Comparison of ENCODE assay signal across 34 mouse cellular contexts in genomic region chr2:77340076-77340475, GRCm38 (mm10).
"Had no signal": no experiment of that assay in that cellular context is flagged by ENCODE, and none has a peak within 500 bp of the region (broad histone marks: within the 10 kb centered on the region; RNA-seq: fewer than 3 reads in every experiment).

No protein-coding gene starts in this region.

- H3K4me1 ChIP-seq: heart, embryonic 10.5 days; heart, embryonic 12.5 days; hindbrain, embryonic 10.5 days; hindbrain, embryonic 12.5 days; hindbrain, embryonic 15.5 days; intestine, embryonic 15.5 days; kidney, embryonic 15.5 days had no signal

- H3K27me3 ChIP-seq: heart, embryonic 12.5 days; heart, embryonic 13.5 days; heart, embryonic 15.5 days; hindbrain, embryonic 12.5 days; hindbrain, embryonic 15.5 days; intestine, embryonic 15.5 days; kidney, embryonic 15.5 days had no signal

- H3K27ac ChIP-seq: heart, embryonic 10.5 days; heart, embryonic 13.5 days; heart, embryonic 15.5 days; hindbrain, embryonic 10.5 days; hindbrain, embryonic 12.5 days; hindbrain, embryonic 14.5 days; hindbrain, embryonic 15.5 days; hindbrain, postnatal 0 days; intestine, embryonic 15.5 days; kidney, embryonic 15.5 days; kidney, postnatal 0 days; layer of hippocampus, adult 2 months; left cerebral cortex, adult 2 months had no signal

- H3K36me3 ChIP-seq: heart, embryonic 10.5 days; heart, embryonic 12.5 days; heart, embryonic 13.5 days; heart, embryonic 15.5 days; hindbrain, embryonic 10.5 days; hindbrain, embryonic 12.5 days; hindbrain, embryonic 15.5 days; intestine, embryonic 15.5 days; kidney, embryonic 15.5 days had no signal

- DNase-seq: heart, postnatal 10 days; heart, postnatal 36 days; heart, postnatal 4 days; kidney, adult 11 months; kidney, adult 18-20 months; kidney, adult 2 months; kidney, adult 8-10 months; kidney, adult 9 months; kidney, postnatal 10 days; kidney, postnatal 14 days; kidney, postnatal 25 days; kidney, postnatal 36 days; kidney, postnatal 4 days; layer of hippocampus, adult 9-11 months; layer of hippocampus, postnatal 36 days had no signal

- H3K4me2 ChIP-seq: heart, embryonic 11.5 days; heart, embryonic 12.5 days; heart, embryonic 13.5 days; heart, embryonic 15.5 days; hindbrain, embryonic 12.5 days; hindbrain, embryonic 14.5 days; hindbrain, embryonic 15.5 days; intestine, embryonic 15.5 days; kidney, embryonic 15.5 days had no signal

- ATAC-seq: hindbrain, embryonic 16.5 days; hindbrain, postnatal 0 days; inflammation-experienced regulatory T-cells, adult 6 months; intestine, embryonic 15.5 days; intestine, embryonic 16.5 days; intestine, postnatal 0 days had no signal

- H3K9me3 ChIP-seq: heart, embryonic 10.5 days; heart, embryonic 13.5 days; heart, embryonic 15.5 days; hindbrain, embryonic 10.5 days; hindbrain, embryonic 12.5 days; hindbrain, embryonic 15.5 days; intestine, embryonic 15.5 days; kidney, embryonic 15.5 days had no signal

- H3K4me3 ChIP-seq: heart, embryonic 10.5 days; heart, embryonic 12.5 days; heart, embryonic 13.5 days; heart, embryonic 15.5 days; hindbrain, embryonic 10.5 days; hindbrain, embryonic 12.5 days; hindbrain, embryonic 15.5 days; intestine, embryonic 15.5 days; kidney, embryonic 15.5 days; layer of hippocampus, adult 2 months; left cerebral cortex, adult 2 months had no signal

- H3K9ac ChIP-seq: heart, embryonic 12.5 days; heart, embryonic 13.5 days; heart, embryonic 15.5 days; hindbrain, embryonic 12.5 days; hindbrain, embryonic 14.5 days; hindbrain, embryonic 15.5 days; intestine, embryonic 15.5 days; kidney, embryonic 15.5 days had no signal
